Mouse (Mus musculus): ENCODE data around the gene Ocel1.

GRCm38 (mm10) chr8:71396639-71397305 is 25.7 kb downstream of the Ocel1 start, which contains the start of gene Babam1:
- TF ChIP-seq CTCF (IDR thresholded peaks at IDR 0.05) (no peak), EP300 (IDR thresholded peaks at IDR 0.05) (no peak)
